Mouse (Mus musculus): Measurements from ENCODE around the gene Stk32c. TPM values are rescaled to one million over a fixed set of nuclear protein-coding genes. Genes with fewer than 3 reads are reported as not detected.

Stk32c gene
- 0.28 TPM in 1 of 4 replicates, not detected in the others for total RNA-seq (2023)

DNA sequence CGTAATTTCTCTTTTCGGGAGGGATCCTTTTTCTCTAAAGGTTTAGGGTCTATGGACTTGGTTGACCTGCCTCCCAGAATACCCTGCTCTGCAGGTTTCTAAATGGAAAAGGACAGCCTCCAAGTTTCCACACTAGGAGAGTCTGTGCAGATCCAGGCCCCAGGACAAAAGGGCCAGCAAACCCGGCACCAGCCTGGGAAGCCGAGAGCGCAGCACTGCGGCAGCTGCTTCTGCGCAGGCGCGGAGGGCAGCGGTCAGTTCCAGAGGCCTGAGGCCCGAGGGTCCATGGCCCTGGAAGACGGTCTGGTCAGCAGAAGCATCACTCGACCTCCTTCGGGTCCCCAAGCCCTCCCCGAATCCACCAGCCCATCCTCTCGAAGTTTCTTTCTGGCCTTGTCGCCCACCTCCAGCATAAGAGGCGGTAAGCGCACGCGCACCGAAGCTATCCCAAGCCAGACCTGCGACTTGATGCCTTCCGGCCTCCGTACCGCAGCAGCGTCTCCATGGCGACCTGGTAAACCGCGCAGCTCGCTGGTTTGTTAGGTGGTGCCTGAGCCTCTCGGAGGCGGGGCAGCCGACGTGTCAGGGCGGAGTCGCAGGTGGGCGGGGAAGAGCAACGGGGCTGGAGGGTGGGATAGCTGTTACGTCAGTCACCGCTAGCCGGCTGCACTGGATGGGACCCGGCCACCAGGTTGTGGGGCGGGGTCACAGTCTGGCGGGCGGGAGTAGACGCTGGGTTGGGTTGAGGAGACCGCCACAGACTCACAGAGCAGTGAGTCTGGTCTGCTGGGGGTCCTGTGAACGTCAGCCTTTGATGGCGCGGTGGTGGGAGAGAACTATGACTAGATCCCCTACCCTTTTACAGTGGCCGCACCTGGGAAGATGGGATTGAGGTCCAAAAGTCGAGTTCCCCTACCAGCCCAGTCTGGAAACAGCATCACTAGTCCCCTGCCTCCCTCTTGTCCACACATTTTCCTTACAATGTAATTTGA lies at the start of gene Stk32c, which contains the start of gene Lrrc27:
Gene Stk32c, minus strand, starts transcription at position 554 of the 992 bp plus-strand sequence.
Gene Lrrc27, plus strand, starts transcription at position 235 of the 992 bp plus-strand sequence.

DNA sequence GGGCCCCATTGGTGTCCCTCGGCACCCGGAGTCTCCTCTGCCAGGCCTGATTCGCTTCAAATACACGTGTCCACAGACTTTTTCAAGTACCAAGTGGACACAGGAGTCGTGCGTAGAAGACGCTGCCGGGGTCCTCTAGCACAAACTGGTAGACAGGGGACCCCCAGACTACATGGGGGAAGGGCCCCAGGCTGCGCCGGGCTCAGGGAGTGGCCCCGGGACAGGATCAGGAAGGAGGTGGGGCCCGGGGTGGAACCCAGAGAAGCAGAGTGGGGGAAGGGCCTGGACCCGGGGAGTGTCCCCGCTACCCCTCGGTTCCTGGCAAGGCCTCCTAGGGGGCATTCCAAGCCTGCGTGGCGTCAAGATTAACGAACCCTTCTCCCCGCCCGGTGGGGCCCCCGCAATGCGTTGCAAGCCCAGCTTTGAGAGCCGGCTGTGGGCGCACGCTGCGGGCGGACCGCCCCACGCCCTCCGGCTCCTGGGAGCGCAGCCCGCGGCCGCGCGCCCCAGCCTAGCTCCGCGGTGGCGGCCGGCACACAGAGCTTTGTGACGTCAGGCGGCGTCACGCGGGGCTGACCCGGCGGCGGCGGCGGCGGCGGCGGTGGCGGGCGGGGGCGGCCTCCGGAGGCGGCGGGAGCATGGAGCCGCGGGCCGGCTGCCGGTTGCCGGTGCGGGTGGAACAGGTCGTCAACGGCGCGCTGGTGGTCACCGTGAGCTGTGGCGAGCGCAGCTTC lies 34.9 kb upstream of the Stk32c start, which contains the start of gene Pwwp2b:
Gene Pwwp2b, plus strand, starts transcription at position 602 of the 734 bp plus-strand sequence.

DNA sequence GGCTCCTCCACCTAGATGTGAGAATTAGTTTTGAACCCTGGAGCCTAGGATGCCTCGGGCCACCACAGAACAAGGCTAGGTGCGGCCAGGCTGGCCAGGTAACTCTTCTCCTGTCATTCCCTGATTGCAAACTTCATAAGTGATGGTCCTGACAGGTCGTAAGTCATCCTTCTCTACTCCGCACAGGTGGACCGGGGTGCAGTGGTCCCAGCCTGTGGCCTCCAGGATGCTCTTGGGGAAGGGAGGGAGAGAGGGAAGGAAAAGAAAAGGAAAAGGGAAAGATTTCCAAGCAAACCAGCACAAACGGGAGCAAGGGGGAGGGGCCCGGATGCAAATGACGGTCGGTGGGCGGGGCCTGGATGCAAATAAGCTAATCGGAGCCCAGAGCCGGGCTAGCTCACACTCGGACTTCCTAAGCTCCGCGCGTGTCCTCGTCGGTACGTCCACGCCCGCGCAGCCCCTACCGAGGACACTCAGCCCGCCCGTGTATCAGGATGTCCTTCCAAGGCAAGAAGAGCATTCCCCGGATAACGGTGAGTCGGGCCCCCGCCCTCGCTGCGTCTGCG lies 127.4 kb downstream of the Stk32c start, which contains the start of gene Dpysl4:
Gene Dpysl4, plus strand, starts transcription at position 373 of the 566 bp plus-strand sequence.

Other genes starting within 250 kb of the Stk32c start
- not detected in 4 replicates for gene Dpysl4, start 127.3 kb downstream of the Stk32c start, total RNA-seq (2023)
- gene Lrrc27, start 319 bp downstream of the Stk32c start, total RNA-seq (2023) = 0.45 to 2.6 TPM (median 0.94 TPM) in 3 of 4 replicates, not detected in the other
- gene Pwwp2b, start 35.2 kb upstream of the Stk32c start, total RNA-seq (2023) = 4.2 to 6.2 TPM (median 4.9 TPM) in 4 replicates
- gene Inpp5a, start 175.8 kb upstream of the Stk32c start, total RNA-seq (2023) = 33.9 to 41.4 TPM (median 38.7 TPM) in 4 replicates